Mouse (Mus musculus) myocyte (in vitro differentiated cells): Measurements from ENCODE around the gene Rere.

Experiments
- CEBPB ChIP-seq: IDR thresholded peaks from 2 replicates; pipeline ENCODE4 v1.6.1; 2011; ENCODE audit warnings: mild to moderate bottlenecking, moderate library complexity; ENCODE audit not compliant: poor library complexity, insufficient read depth, severe bottlenecking
- E2F4 ChIP-seq: IDR thresholded peaks from one replicate; pipeline ENCODE4 v1.6.1; 2011; ENCODE audit warnings: mild to moderate bottlenecking, control low read depth, moderate library complexity; ENCODE audit not compliant: insufficient read depth
- MYOD1 ChIP-seq, 3 experiments: IDR thresholded peaks; one replicate each; pipeline ENCODE4 v1.6.1; 2011; ENCODE audit warnings: control low read depth in 2 of 3, low read depth in 2 of 3, mild to moderate bottlenecking in 2 of 3, moderate library complexity in 1 of 3; ENCODE audit not compliant: insufficient read length in 2 of 3, control insufficient read depth in 1 of 3
- MYOG ChIP-seq, 3 experiments: IDR thresholded peaks; one replicate each; pipeline ENCODE4 v1.6.1; 2011; ENCODE audit warnings: control low read depth in 2 of 3, low read depth in 2 of 3, mild to moderate bottlenecking in 2 of 3; ENCODE audit not compliant: insufficient read length in 2 of 3, control insufficient read depth in 1 of 3, insufficient read depth in 1 of 3
- POLR2A ChIP-seq: IDR thresholded peaks from one replicate; pipeline ENCODE4 v1.6.1; 2011; ENCODE audit warnings: low read depth, mild to moderate bottlenecking, control low read depth, moderate library complexity; ENCODE audit not compliant: insufficient read length
- SRF ChIP-seq: IDR thresholded peaks from one replicate; pipeline ENCODE4 v1.6.1; 2011; ENCODE audit warnings: low read depth; ENCODE audit not compliant: control insufficient read depth, insufficient read length
- TCF12 ChIP-seq: IDR thresholded peaks from one replicate; pipeline ENCODE4 v1.6.1; 2011; ENCODE audit warnings: mild to moderate bottlenecking, control low read depth; ENCODE audit not compliant: poor library complexity, insufficient read depth, severe bottlenecking
- USF1 ChIP-seq: IDR thresholded peaks from one replicate; pipeline ENCODE4 v1.6.1; 2011; ENCODE audit warnings: low read depth, mild to moderate bottlenecking, control low read depth, moderate library complexity

GRCm38 (mm10) chr4:150325046-150325801 lies 43.8 kb downstream of the Rere start:
- TF ChIP-seq TCF12, result no peak
- TF ChIP-seq MYOD1 (IDR thresholded peaks at IDR 0.05; ENCODE audit: control insufficient read depth in 1 of 3, insufficient read length in 2 of 3, low read depth in 2 of 3), result no peak
- TF ChIP-seq POLR2A, result no peak
- TF ChIP-seq MYOG (IDR thresholded peaks at IDR 0.05; ENCODE audit: control insufficient read depth in 1 of 3, insufficient read depth in 1 of 3, insufficient read length in 2 of 3, low read depth in 2 of 3), result no peak
- TF ChIP-seq SRF, result no peak
- no peak for TF ChIP-seq USF1
- TF ChIP-seq CEBPB, result no peak
- no peak for TF ChIP-seq E2F4
